Mouse (Mus musculus) E14TG2a.4 (cell line): ENCODE results near the gene Spp2.

Experiments
- CTCF ChIP-seq: conservative IDR thresholded peaks from 2 replicates; pipeline ENCODE4 v1.5.1; 2014; ENCODE audit warnings: low read length
- NANOG ChIP-seq: IDR thresholded peaks from 2 replicates; pipeline ENCODE4 v1.6.1; 2014; ENCODE audit warnings: borderline replicate concordance, low read length, mixed read lengths
- POU5F1 ChIP-seq: IDR thresholded peaks from 2 replicates; pipeline ENCODE4 v1.6.1; 2014; ENCODE audit warnings: low read length, borderline replicate concordance

- TF ChIP-seq CTCF = no peak
- TF ChIP-seq NANOG = no peak
- no peak for TF ChIP-seq POU5F1
Measured at GRCm38 (mm10) chr1:88431262-88431661, 24.5 kb downstream of the Spp2 start.
